Mouse (Mus musculus): ENCODE measurements around the gene Trp53inp2.

GRCm38 (mm10) chr2:155387052-155387451, 6.2 kb downstream of the Trp53inp2 start:
- TF ChIP-seq CTCF (conservative IDR thresholded peaks at IDR 0.05; ENCODE audit: insufficient read depth, insufficient read length, low read depth, low read length) (no peak), POLR2A (IDR thresholded peaks at IDR 0.05; ENCODE audit: low read depth, low read length) (no peak)
